Mouse (Mus musculus) kidney, postnatal 14 days (tissue): ENCODE results near the gene Crybg3.
A peak's percentile ranks its signal among the peaks of the same experiment; 100 is the strongest.

Experiments used
- DNase-seq: peaks from one replicate; pipeline ENCODE4 v3.0.0; 2022; ENCODE audit warnings: mixed read lengths

The Crybg3 gene

GRCm38 (mm10) chr16:59600311-59601251, at the start of gene Crybg3:
TSS of gene Crybg3 (minus strand) at chr16:59600979.
- peak; percentile 90 for DNase-seq

- DNase-seq: no peak
Observed at GRCm38 (mm10) chr16:59643766-59644165, 43.0 kb upstream of the Crybg3 start.

- no peak for DNase-seq
Observed at GRCm38 (mm10) chr16:59639985-59640384, 39.2 kb upstream of the Crybg3 start.

GRCm38 (mm10) chr16:59639102-59639691, 38.4 kb upstream of the Crybg3 start, which contains the start of gene Arl6:
TSS of gene Arl6 (minus strand) at chr16:59639391.
- DNase-seq: peak; percentile 96

- peak; percentile 5 for DNase-seq
Observed at GRCm38 (mm10) chr16:59634598-59634997, 33.8 kb upstream of the Crybg3 start.

- no peak for DNase-seq
Observed at GRCm38 (mm10) chr16:59621554-59621953, 20.8 kb upstream of the Crybg3 start.

GRCm38 (mm10) chr16:59617167-59617566, 16.4 kb upstream of the Crybg3 start:
- peak; percentile 55 for DNase-seq

- no peak for DNase-seq
Observed at GRCm38 (mm10) chr16:59615675-59616074, 14.9 kb upstream of the Crybg3 start.

GRCm38 (mm10) chr16:59610750-59611149, 10.0 kb upstream of the Crybg3 start:
- no peak for DNase-seq

- DNase-seq: no peak
Observed at GRCm38 (mm10) chr16:59604078-59604781, 3.5 kb upstream of the Crybg3 start.

GRCm38 (mm10) chr16:59599411-59600265, 1.1 kb downstream of the Crybg3 start:
- DNase-seq: peak; percentile 36

GRCm38 (mm10) chr16:59598997-59599396, 1.8 kb downstream of the Crybg3 start:
- no peak for DNase-seq

GRCm38 (mm10) chr16:59597256-59597655, 3.5 kb downstream of the Crybg3 start:
- no peak for DNase-seq

- peak; percentile 24 for DNase-seq
Observed at GRCm38 (mm10) chr16:59594714-59595113, 6.1 kb downstream of the Crybg3 start.

GRCm38 (mm10) chr16:59590790-59591189, 10.0 kb downstream of the Crybg3 start:
- DNase-seq: no peak

- DNase-seq: no peak
Observed at GRCm38 (mm10) chr16:59588351-59589025, 12.3 kb downstream of the Crybg3 start.

- no peak for DNase-seq
Observed at GRCm38 (mm10) chr16:59587816-59588215, 13.0 kb downstream of the Crybg3 start.

- no peak for DNase-seq
Observed at GRCm38 (mm10) chr16:59586911-59587310, 13.9 kb downstream of the Crybg3 start.

GRCm38 (mm10) chr16:59586276-59586675, 14.5 kb downstream of the Crybg3 start:
- peak; percentile 36 for DNase-seq

- no peak for DNase-seq
Observed at GRCm38 (mm10) chr16:59585706-59586244, 15.0 kb downstream of the Crybg3 start.

- no peak for DNase-seq
Observed at GRCm38 (mm10) chr16:59583515-59583914, 17.3 kb downstream of the Crybg3 start.
